Mouse (Mus musculus) thymus, adult 2 months (tissue): ENCODE measurements around the gene Ccdc7a.

ENCODE experiments used
- CTCF ChIP-seq: fragments of 200-500 bp; IDR thresholded peaks from 2 replicates; pipeline ENCODE4 v1.5.1; 2012; ENCODE audit warnings: mild to moderate bottlenecking, control low read depth, low read length, moderate library complexity, borderline replicate concordance; ENCODE audit not compliant: control insufficient read depth, poor library complexity, insufficient read depth; ENCODE audit errors: extremely low read depth
- POLR2A ChIP-seq: fragments of 200-500 bp; IDR thresholded peaks from 2 replicates; pipeline ENCODE4 v1.6.1; 2012; ENCODE audit warnings: mild to moderate bottlenecking, low read length, control low read depth, moderate library complexity; ENCODE audit not compliant: control insufficient read depth, poor library complexity, insufficient read depth; ENCODE audit errors: extremely low read depth

- no peak for TF ChIP-seq POLR2A
- no peak for TF ChIP-seq CTCF
Observed at GRCm38 (mm10) chr8:128843749-128844148, 221.6 kb downstream of the Ccdc7a start.
